Mouse (Mus musculus): ENCODE measurements at regions not wholly inside any gene's neighbourhood (a gene's known extent, or its start where the extent isn't known, plus 50 kb on each side); places are given as distances from the start of the nearest gene placed in this dataset.
A peak's percentile ranks its signal among the peaks of the same experiment; 100 is the strongest.

GRCm38 (mm10) chr14:37272063-37272462 is 137.0 kb upstream of the Ghitm start:
- Histone ChIP-seq H3K36me3 (ENCODE audit: control insufficient read depth, insufficient read depth) (no peaks in the 10 kb centered on the region), H3K27me3 (replicated peaks; ENCODE audit: control insufficient read depth, insufficient read depth, low read length) (no peaks in the 10 kb centered on the region), H3K4me3 (replicated peaks; ENCODE audit: low read length) (no peak overlapping the region), H3K4me2 (ENCODE audit: low read length) (no peak overlapping the region), H3K9ac (replicated peaks; ENCODE audit: low read depth, low read length) (no peak overlapping the region), H3K4me1 (replicated peaks; ENCODE audit: control insufficient read depth, insufficient read depth, low read length) (peaks cover 2% of the 10 kb centered on the region; the same call in 1 of the 2 replicates), H3K27ac (ENCODE audit: low read length) (no peak overlapping the region), H3K9me3 (ENCODE audit: control insufficient read depth, low read length) (no peaks in the 10 kb centered on the region)
- WGBS, result 66% methylated on average over 2 of the region's 2 CpGs
- no peak for ATAC-seq

GRCm38 (mm10) chr14:37271015-37271933 is 136.2 kb upstream of the Ghitm start:
- no peak overlapping the region for H3K4me2 ChIP-seq (ENCODE audit: low read length)
- H3K9me3 ChIP-seq (ENCODE audit: control insufficient read depth, low read length), result no peaks in the 10 kb centered on the region
- no peak overlapping the region for H3K27ac ChIP-seq (ENCODE audit: low read length)
- whole genome bisulfite sequencing, result 20% methylated on average over 6 of the region's 6 CpGs
- no peaks in the 10 kb centered on the region for H3K36me3 ChIP-seq (ENCODE audit: control insufficient read depth, insufficient read depth)
- H3K9ac ChIP-seq (replicated peaks; ENCODE audit: low read depth, low read length), result no peak overlapping the region
- H3K27me3 ChIP-seq (replicated peaks; ENCODE audit: control insufficient read depth, insufficient read depth, low read length), result no peaks in the 10 kb centered on the region
- ATAC-seq, result peak; percentile 74
- no peak overlapping the region for H3K4me3 ChIP-seq (replicated peaks; ENCODE audit: low read length)
- peaks cover 2% of the 10 kb centered on the region; the same call in 1 of the 2 replicates for H3K4me1 ChIP-seq (replicated peaks; ENCODE audit: control insufficient read depth, insufficient read depth, low read length)

GRCm38 (mm10) chr14:37269920-37270319 is 134.8 kb upstream of the Ghitm start:
- Histone ChIP-seq H3K4me3 (replicated peaks; ENCODE audit: low read length) (no peak overlapping the region), H3K36me3 (ENCODE audit: control insufficient read depth, insufficient read depth) (no peaks in the 10 kb centered on the region), H3K4me2 (ENCODE audit: low read length) (no peak overlapping the region), H3K27me3 (replicated peaks; ENCODE audit: control insufficient read depth, insufficient read depth, low read length) (no peaks in the 10 kb centered on the region), H3K9me3 (ENCODE audit: control insufficient read depth, low read length) (no peaks in the 10 kb centered on the region), H3K4me1 (replicated peaks; ENCODE audit: control insufficient read depth, insufficient read depth, low read length) (peaks cover 2% of the 10 kb centered on the region; the same call in 1 of the 2 replicates), H3K27ac (ENCODE audit: low read length) (no peak overlapping the region), H3K9ac (replicated peaks; ENCODE audit: low read depth, low read length) (no peak overlapping the region)
- 58% methylated on average over 2 of the region's 2 CpGs for WGBS
- ATAC-seq, result no peak

GRCm38 (mm10) chr14:37238632-37239032 is 103.6 kb upstream of the Ghitm start:
- no peaks in the 10 kb centered on the region for H3K9me3 ChIP-seq (ENCODE audit: control insufficient read depth, low read length)
- ATAC-seq, result peak; percentile 99
- 0 out of 2 replicates have a peak overlapping the region, but pooled peaks have one; percentile 15 for H3K27ac ChIP-seq (ENCODE audit: low read length)
- no peaks in the 10 kb centered on the region for H3K27me3 ChIP-seq (replicated peaks; ENCODE audit: control insufficient read depth, insufficient read depth, low read length)
- H3K4me1 ChIP-seq (replicated peaks; ENCODE audit: control insufficient read depth, insufficient read depth, low read length), result 0 out of 2 replicates have a peak, but pooled peaks cover 2% of the 10 kb centered on the region
- H3K9ac ChIP-seq (replicated peaks; ENCODE audit: low read depth, low read length), result no peak overlapping the region
- 22% methylated on average over 4 of the region's 4 CpGs for WGBS
- no peak overlapping the region for H3K4me2 ChIP-seq (ENCODE audit: low read length)
- no peak overlapping the region for H3K4me3 ChIP-seq (replicated peaks; ENCODE audit: low read length)
- H3K36me3 ChIP-seq (ENCODE audit: control insufficient read depth, insufficient read depth), result no peaks in the 10 kb centered on the region

- Histone ChIP-seq H3K27me3 (replicated peaks; ENCODE audit: control insufficient read depth, insufficient read depth, low read length) (no peaks in the 10 kb centered on the region), H3K27ac (ENCODE audit: low read length) (no peak overlapping the region), H3K4me1 (replicated peaks; ENCODE audit: control insufficient read depth, insufficient read depth, low read length) (0 out of 2 replicates have a peak, but pooled peaks cover 2% of the 10 kb centered on the region), H3K9ac (replicated peaks; ENCODE audit: low read depth, low read length) (no peak overlapping the region), H3K4me2 (ENCODE audit: low read length) (no peak overlapping the region), H3K9me3 (ENCODE audit: control insufficient read depth, low read length) (no peaks in the 10 kb centered on the region), H3K36me3 (ENCODE audit: control insufficient read depth, insufficient read depth) (no peaks in the 10 kb centered on the region), H3K4me3 (replicated peaks; ENCODE audit: low read length) (no peak overlapping the region)
- no peak for ATAC-seq
- WGBS, result 89% methylated on average over 5 of the region's 5 CpGs
These were observed 102.1 kb upstream of the Ghitm start for GRCm38 (mm10) chr14:37237191-37237590.

- no peaks in the 10 kb centered on the region for H3K27me3 ChIP-seq (replicated peaks; ENCODE audit: control insufficient read depth, insufficient read depth, low read length)
- no peak overlapping the region for H3K9ac ChIP-seq (replicated peaks; ENCODE audit: low read depth, low read length)
- no peaks in the 10 kb centered on the region for H3K9me3 ChIP-seq (ENCODE audit: control insufficient read depth, low read length)
- ATAC-seq, result no peak
- no peaks in the 10 kb centered on the region for H3K4me1 ChIP-seq (replicated peaks; ENCODE audit: control insufficient read depth, insufficient read depth, low read length)
- H3K27ac ChIP-seq (ENCODE audit: low read length), result no peak overlapping the region
- no peak overlapping the region for H3K4me3 ChIP-seq (replicated peaks; ENCODE audit: low read length)
- H3K36me3 ChIP-seq (ENCODE audit: control insufficient read depth, insufficient read depth), result no peaks in the 10 kb centered on the region
- no peak overlapping the region for H3K4me2 ChIP-seq (ENCODE audit: low read length)
These were observed 73.2 kb upstream of the Ghitm start for GRCm38 (mm10) chr14:37208256-37208655.

GRCm38 (mm10) chr14:37189795-37190194 is 54.7 kb upstream of the Ghitm start:
- no peaks in the 10 kb centered on the region for H3K9me3 ChIP-seq (ENCODE audit: control insufficient read depth, low read length)

More at GRCm38 (mm10) chr14:37189795-37190194, 54.7 kb upstream of the Ghitm start:
- Histone ChIP-seq H3K9ac (replicated peaks; ENCODE audit: low read depth, low read length) (no peak overlapping the region), H3K4me2 (ENCODE audit: low read length) (no peak overlapping the region), H3K36me3 (ENCODE audit: control insufficient read depth, insufficient read depth) (no peaks in the 10 kb centered on the region), H3K4me3 (replicated peaks; ENCODE audit: low read length) (no peak overlapping the region), H3K27ac (ENCODE audit: low read length) (no peak overlapping the region), H3K27me3 (replicated peaks; ENCODE audit: control insufficient read depth, insufficient read depth, low read length) (no peaks in the 10 kb centered on the region), H3K4me1 (replicated peaks; ENCODE audit: control insufficient read depth, insufficient read depth, low read length) (no peaks in the 10 kb centered on the region)
- 77% methylated on average over 5 of the region's 5 CpGs for WGBS
- no peak for ATAC-seq

Measured in forebrain, embryonic 16.5 days (tissue).